Mouse (Mus musculus) retina, embryonic 14.5 days (tissue): ENCODE data around the gene Gm4836.
"Not testable (repeated sequence)": the region's sequence is repeated elsewhere in the genome, so short reads cannot be mapped to it uniquely, and the experiment has no call there.

ENCODE experiments used
- DNase-seq: peaks from one replicate; pipeline ENCODE4 v3.0.0-alpha.2; 2015; ENCODE audit warnings: low spot score

Gm4836 gene

GRCm38 (mm10) chrX:28293532-28293931, at the start of gene Gm4836:
TSS of gene Gm4836 (minus strand) at chrX:28293632.
- DNase-seq: not testable (repeated sequence)
